Mouse (Mus musculus) adrenal gland, postnatal 25 days (tissue): ENCODE data around the gene Lctl. TPM values are rescaled to one million over a fixed set of nuclear protein-coding genes. Genes with fewer than 3 reads are reported as not detected.

Experiments
- total RNA-seq: library from RNA; stranded (reverse); gene quantifications from 2 replicates; pipeline ENCODE4 v1.2.3, GENCODE M21; 2021

The Lctl gene
- total RNA-seq, 1 experiment from 2014 or later: 1.5 TPM

Other genes starting within 250 kb of the Lctl start
- 12.9 and 13.6 TPM in 2 replicates for gene Smad6, start 95.1 kb upstream of the Lctl start, total RNA-seq
- 5.1 and 5.3 TPM in 2 replicates for gene Zwilch, start 56.0 kb downstream of the Lctl start, total RNA-seq
- gene Rpl4, start 56.2 kb downstream of the Lctl start, total RNA-seq: 896 and 928 TPM in 2 replicates
- 23.2 and 25.0 TPM in 2 replicates for gene Snapc5, start 62.1 kb downstream of the Lctl start, total RNA-seq
- 2.6 and 2.9 TPM in 2 replicates for gene Uchl4, start 118.1 kb downstream of the Lctl start, total RNA-seq
- 65.4 and 68.3 TPM in 2 replicates for gene Map2k1, start 136.5 kb downstream of the Lctl start, total RNA-seq
- 17.5 and 24.7 TPM in 2 replicates for gene Tipin, start 164.4 kb downstream of the Lctl start, total RNA-seq
- 20.5 and 22.6 TPM in 2 replicates for gene Dis3l, start 224.1 kb downstream of the Lctl start, total RNA-seq